Mouse (Mus musculus) C2C12 (cell line): ENCODE measurements around the gene Zfp280b. TPM values are rescaled to one million over a fixed set of nuclear protein-coding genes. Genes with fewer than 3 reads are reported as not detected.
A peak's percentile ranks its signal among the peaks of the same experiment; 100 is the strongest.
"Not testable (repeated sequence)": the region's sequence is repeated elsewhere in the genome, so short reads cannot be mapped to it uniquely, and the experiment has no call there.

ENCODE experiments used
- H3K27me3 ChIP-seq: one replicate; pipeline ENCODE4 v1.6.1; 2011; ENCODE audit not compliant: control insufficient read depth, insufficient read depth, insufficient read length
- H3K36me3 ChIP-seq: one replicate; pipeline ENCODE4 v1.6.1; 2011; ENCODE audit not compliant: control insufficient read depth, insufficient read depth
- H3K4me3 ChIP-seq: one replicate; pipeline ENCODE4 v1.5.1; 2011; ENCODE audit warnings: mild to moderate bottlenecking, control low read depth; ENCODE audit not compliant: poor library complexity, insufficient read depth, severe bottlenecking
- H3K79me2 ChIP-seq: one replicate; pipeline ENCODE4 v1.6.1; 2011; ENCODE audit not compliant: control insufficient read depth, insufficient read depth
- H3K79me3 ChIP-seq: one replicate; pipeline ENCODE4 v1.6.1; 2011; ENCODE audit warnings: low read depth, control low read depth
- H3ac ChIP-seq: one replicate; pipeline ENCODE3; 2011; ENCODE audit warnings: low read depth; ENCODE audit not compliant: control insufficient read depth, insufficient read length
- CEBPB ChIP-seq: IDR thresholded peaks from one replicate; pipeline ENCODE4 v1.6.1; 2011; ENCODE audit warnings: low read depth, mild to moderate bottlenecking, control low read depth, moderate library complexity
- CTCF ChIP-seq: IDR thresholded peaks from one replicate; pipeline ENCODE4 v1.5.1; 2011; ENCODE audit not compliant: control insufficient read depth, insufficient read depth, insufficient read length
- FOSL1 ChIP-seq: IDR thresholded peaks from one replicate; pipeline ENCODE4 v1.8.0; 2011; ENCODE audit warnings: mild to moderate bottlenecking, low read length; ENCODE audit not compliant: poor library complexity, insufficient read depth, severe bottlenecking
- MAX ChIP-seq: IDR thresholded peaks from one replicate; pipeline ENCODE4 v1.6.1; 2011; ENCODE audit warnings: mild to moderate bottlenecking, control low read depth
- MYOD1 ChIP-seq: IDR thresholded peaks from one replicate; pipeline ENCODE4 v1.6.1; 2011; ENCODE audit warnings: low read depth; ENCODE audit not compliant: control insufficient read depth, insufficient read length
- MYOG ChIP-seq: IDR thresholded peaks from one replicate; pipeline ENCODE4 v1.6.1; 2011; ENCODE audit not compliant: control insufficient read depth, insufficient read length; ENCODE audit errors: extremely low read depth
- USF1 ChIP-seq: IDR thresholded peaks from one replicate; pipeline ENCODE4 v1.6.1; 2011; ENCODE audit warnings: low read depth, mild to moderate bottlenecking, control low read depth, moderate library complexity
- long read RNA-seq, 2 experiments: library from polyadenylated mRNA; unstranded; transcript quantifications; one replicate each; pipeline ENCODE4 v2.0.0; 2019 to 2020
- polyA plus RNA-seq: library from polyadenylated mRNA; unstranded; fragments of >200 nt; fragmentation: generic; extraction: Trizol; gene quantifications from one replicate; pipeline ENCODE4 v1.2.1, GENCODE M21; 2012; ENCODE audit warnings: missing spikeins

Gene Zfp280b
- 6.7 TPM for polyA plus RNA-seq
- long read RNA-seq, experiment 1, full-length matches to known transcripts: 1 of 5 reads
- long read RNA-seq, experiment 1, partial matches to known transcripts: 0 of 5 reads
- long read RNA-seq, experiment 1, other reads (novel, unspliced or antisense): 4 of 5 reads
- long read RNA-seq, experiment 2, full-length matches to known transcripts: 57 of 73 reads
- long read RNA-seq, experiment 2, partial matches to known transcripts: 4 of 73 reads
- long read RNA-seq, experiment 2, other reads (novel, unspliced or antisense): 12 of 73 reads

- Histone ChIP-seq H3K4me3 (peak within 1 kb of the TSS; percentile 96), H3K79me3 (peaks cover 44% of the 10 kb centered on the region), H3K79me2 (peaks cover 51% of the 10 kb centered on the region), H3K27me3 (no peaks in the 10 kb centered on the region), H3K36me3 (peaks cover 23% of the 10 kb centered on the region), H3ac (peak within 1 kb of the TSS; percentile 100)
- TF ChIP-seq FOSL1 (no peak), USF1 (peak; percentile 11), MYOG (no peak), CEBPB (no peak), MAX (peak; percentile 34), CTCF (peak; percentile 78), MYOD1 (no peak)
These were observed at the start of gene Zfp280b for GRCm38 (mm10) chr10:76032402-76033118. TSS of gene Zfp280b (plus strand) at chr10:76032650.

GRCm38 (mm10) chr10:75990430-75991042, 41.9 kb upstream of the Zfp280b start:
- no peaks in the 10 kb centered on the region for H3K79me2 ChIP-seq
- no peak overlapping the region for H3ac ChIP-seq
- H3K36me3 ChIP-seq: no peaks in the 10 kb centered on the region
- H3K79me3 ChIP-seq: no peaks in the 10 kb centered on the region
- TF ChIP-seq CEBPB (no peak), MYOD1 (no peak), MAX (no peak), FOSL1 (no peak), MYOG (no peak), CTCF (no peak), USF1 (no peak)
- H3K4me3 ChIP-seq: no peak overlapping the region
- H3K27me3 ChIP-seq: peaks cover 24% of the 10 kb centered on the region

DNA sequence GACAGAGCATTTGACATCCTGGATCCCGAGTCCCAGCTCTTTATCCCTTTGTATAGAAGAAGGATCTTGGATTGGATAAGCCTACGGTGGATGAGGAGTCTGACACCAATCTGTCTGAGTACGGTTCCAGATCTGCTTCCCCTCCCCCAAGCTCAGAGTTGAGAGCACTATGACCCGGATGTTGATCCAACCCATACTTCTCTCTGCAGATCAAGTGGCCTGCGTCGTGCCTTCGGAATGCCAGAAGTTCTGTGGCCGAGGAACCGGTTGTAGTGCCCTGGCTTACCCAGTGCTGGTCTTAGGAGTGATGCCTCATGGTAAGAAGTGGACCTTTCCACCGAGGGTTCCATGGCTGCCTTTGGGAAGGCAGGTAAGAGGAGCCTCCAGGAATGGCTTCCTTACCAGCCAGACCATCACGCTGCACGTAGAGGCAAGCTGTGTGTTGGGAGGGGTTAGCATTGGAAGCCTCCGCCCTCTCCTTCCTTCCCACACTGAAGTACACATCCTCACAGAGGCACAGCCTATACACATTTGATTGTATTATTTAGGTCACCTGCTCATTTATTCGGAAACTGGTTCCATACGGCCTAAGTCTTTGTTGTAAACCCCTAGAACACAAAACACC, 38.7 kb upstream of the Zfp280b start:
- Histone ChIP-seq H3K79me2 (no peaks in the 10 kb centered on the region), H3K79me3 (no peaks in the 10 kb centered on the region), H3K27me3 (peaks cover 29% of the 10 kb centered on the region), H3K4me3 (no peak overlapping the region), H3ac (no peak overlapping the region), H3K36me3 (no peaks in the 10 kb centered on the region)
- TF ChIP-seq CTCF (no peak), MYOD1 (no peak), CEBPB (no peak), MAX (no peak), USF1 (no peak), MYOG (no peak), FOSL1 (no peak)

DNA sequence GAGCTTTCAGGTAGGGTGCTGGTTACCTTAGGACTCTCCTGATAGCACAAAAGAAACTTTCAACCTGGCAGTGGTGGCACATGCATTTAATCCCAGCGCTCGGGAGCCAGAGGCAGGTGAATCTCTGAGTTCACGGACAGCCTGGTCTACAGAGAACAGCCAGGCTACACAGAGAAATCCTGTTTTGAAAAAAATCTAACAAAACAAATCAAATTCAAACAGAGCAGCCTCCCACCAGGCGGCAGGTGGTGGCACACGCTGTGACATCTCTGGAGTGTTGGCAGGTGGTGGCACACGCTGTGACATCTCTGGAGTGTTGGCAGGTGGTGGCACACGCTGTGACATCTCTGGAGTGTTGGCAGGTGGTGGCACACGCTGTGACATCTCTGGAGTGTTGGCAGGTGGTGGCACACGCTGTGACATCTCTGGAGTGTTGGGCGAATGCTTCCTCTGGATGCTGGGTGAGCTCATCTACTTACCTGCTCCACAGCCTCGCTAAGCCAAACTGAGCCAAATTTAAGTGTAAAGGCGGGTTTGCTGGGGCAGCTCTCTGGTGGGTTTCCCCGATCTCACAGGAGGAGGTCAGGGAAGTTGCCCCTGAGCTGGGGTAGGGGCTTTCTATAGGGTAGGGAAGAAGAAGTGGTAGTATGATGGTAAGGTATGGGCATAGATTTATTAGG, 37.8 kb upstream of the Zfp280b start:
- not testable (repeated sequence) for H3K4me3 ChIP-seq, H3K79me2 ChIP-seq, H3K36me3 ChIP-seq, H3ac ChIP-seq, H3K79me3 ChIP-seq
- peaks cover 29% of the 10 kb centered on the region for H3K27me3 ChIP-seq

GRCm38 (mm10) chr10:75995463-75995862, 37.0 kb upstream of the Zfp280b start:
- Histone ChIP-seq H3ac (no peak overlapping the region), H3K79me3 (no peaks in the 10 kb centered on the region), H3K27me3 (peaks cover 29% of the 10 kb centered on the region), H3K4me3 (no peak overlapping the region), H3K79me2 (no peaks in the 10 kb centered on the region), H3K36me3 (no peaks in the 10 kb centered on the region)
- TF ChIP-seq CTCF (no peak), MAX (no peak), CEBPB (no peak), USF1 (no peak), MYOG (no peak), MYOD1 (no peak), FOSL1 (no peak)
